Mouse (Mus musculus): ENCODE data around the gene Cfdp1. TPM values are rescaled to one million over a fixed set of nuclear protein-coding genes. Genes with fewer than 3 reads are reported as not detected.

The Cfdp1 gene
- total and polyA plus RNA-seq, 3 experiments = 26.1 to 229 (median 160) TPM

DNA sequence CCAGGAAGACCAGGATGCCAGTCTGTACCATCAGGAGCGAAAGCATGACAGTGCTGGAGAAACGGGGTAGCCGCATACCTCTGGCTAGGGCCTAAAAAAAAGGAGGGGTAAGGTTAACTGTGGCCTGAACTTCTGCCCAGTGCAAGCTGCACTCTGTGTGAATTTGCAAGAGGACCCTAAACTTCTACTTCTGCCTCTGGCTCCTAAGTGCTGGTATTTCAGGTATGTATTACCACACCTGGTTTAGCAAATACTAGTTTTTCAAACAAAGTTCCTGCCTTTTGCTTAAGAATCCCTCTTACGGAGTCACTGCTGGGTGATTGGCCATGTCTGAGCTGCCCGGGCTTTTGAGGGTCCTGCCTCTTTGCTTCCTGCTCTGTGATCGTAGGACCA, 36.8 kb upstream of the Cfdp1 start:
- H3K9me3 ChIP-seq (replicated peaks) = peaks cover 8% of the 10 kb centered on the region
- H3K4me3 ChIP-seq (ENCODE audit: low read depth, low read length) = no peak overlapping the region
- TF ChIP-seq GATA1 (IDR thresholded peaks at IDR 0.05; ENCODE audit: borderline replicate concordance, low read length) (no peak), TAL1 (conservative IDR thresholded peaks at IDR 0.05; ENCODE audit: low read depth, low read length) (no peak), CTCF (IDR thresholded peaks at IDR 0.05; ENCODE audit: low read depth, low read length) (no peak), POLR2AphosphoS5 (IDR thresholded peaks at IDR 0.05; ENCODE audit: insufficient replicate concordance, low read depth, low read length) (no peak), GATA2 (IDR thresholded peaks at IDR 0.05; ENCODE audit: borderline replicate concordance, low read depth, low read length) (no peak)
- DNase-seq (ENCODE audit: low spot score) = no peak
- no peaks in the 10 kb centered on the region for H3K36me3 ChIP-seq (replicated peaks)
- H3K4me1 ChIP-seq (ENCODE audit: insufficient read depth, low read depth, low read length) = peaks cover 6% of the 10 kb centered on the region; the same call in 1 of the 2 replicates
- peaks cover 12% of the 10 kb centered on the region; the same call in 1 of the 2 replicates for H3K27me3 ChIP-seq (ENCODE audit: insufficient read depth, low read length)
- ATAC-seq (ENCODE audit: extremely low read depth, insufficient number of reproducible peaks, low FRiP score, poor library complexity, severe bottlenecking) = no peak

DNA sequence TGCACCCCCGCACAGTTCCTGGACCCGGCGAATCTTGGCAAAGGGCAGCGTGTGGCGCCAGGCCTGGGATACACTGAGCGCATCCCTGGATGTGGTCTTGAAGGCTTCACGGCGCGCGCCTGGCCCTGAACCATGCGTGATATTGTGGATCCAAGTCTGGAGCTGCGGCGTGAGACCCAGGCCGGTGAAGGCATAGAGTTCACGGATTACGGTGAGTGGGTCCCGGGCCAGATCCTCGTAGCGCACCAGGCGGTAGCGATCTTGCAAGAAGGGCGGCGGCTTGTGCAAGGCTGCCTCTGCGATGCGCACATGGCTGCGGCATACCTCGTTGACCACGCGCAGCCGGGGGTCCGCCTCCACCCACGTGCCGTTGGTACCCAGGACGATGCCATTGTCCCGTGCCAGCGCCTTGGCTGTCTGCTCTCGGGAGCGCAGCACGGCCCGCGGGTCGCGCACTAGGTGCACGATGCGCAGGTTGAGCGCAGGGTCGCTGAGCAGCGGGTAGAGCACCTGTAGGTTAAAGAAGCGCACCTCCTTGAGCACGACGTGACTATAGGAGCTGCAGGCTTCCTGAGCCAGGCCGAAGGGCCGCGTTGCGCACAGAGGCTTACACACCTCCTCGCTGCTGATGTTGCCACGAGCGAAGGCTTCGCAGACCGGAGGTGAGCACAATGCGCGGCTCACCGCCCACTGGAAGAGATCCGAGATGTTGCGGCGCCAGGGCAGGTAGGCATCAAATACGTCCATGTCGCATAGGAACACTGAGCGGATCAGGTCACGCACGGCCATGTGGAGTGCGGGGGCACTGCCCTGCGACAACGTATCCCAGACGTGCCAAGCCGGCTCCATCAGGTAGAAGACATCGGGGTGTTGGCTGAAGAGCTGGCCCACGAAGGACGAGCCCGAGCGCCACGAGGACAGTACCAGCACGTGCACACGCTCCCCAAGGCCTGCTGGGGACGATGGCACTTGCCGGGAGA, 36.1 kb upstream of the Cfdp1 start:
- H3K4me3 ChIP-seq (ENCODE audit: low read depth, low read length) = no peak overlapping the region
- DNase-seq (ENCODE audit: low spot score) = no peak
- H3K36me3 ChIP-seq (replicated peaks) = no peaks in the 10 kb centered on the region
- no peak for ATAC-seq (ENCODE audit: extremely low read depth, insufficient number of reproducible peaks, low FRiP score, poor library complexity, severe bottlenecking)
- peaks cover 6% of the 10 kb centered on the region; the same call in 1 of the 2 replicates for H3K4me1 ChIP-seq (ENCODE audit: insufficient read depth, low read depth, low read length)
- peaks cover 8% of the 10 kb centered on the region for H3K9me3 ChIP-seq (replicated peaks)
- peaks cover 10% of the 10 kb centered on the region; the same call in 1 of the 2 replicates for H3K27me3 ChIP-seq (ENCODE audit: insufficient read depth, low read length)
- TF ChIP-seq TAL1 (conservative IDR thresholded peaks at IDR 0.05; ENCODE audit: low read depth, low read length) (no peak), CTCF (IDR thresholded peaks at IDR 0.05; ENCODE audit: low read depth, low read length) (no peak), GATA1 (IDR thresholded peaks at IDR 0.05; ENCODE audit: borderline replicate concordance, low read length) (no peak), GATA2 (IDR thresholded peaks at IDR 0.05; ENCODE audit: borderline replicate concordance, low read depth, low read length) (no peak), POLR2AphosphoS5 (IDR thresholded peaks at IDR 0.05; ENCODE audit: insufficient replicate concordance, low read depth, low read length) (no peak)

DNA sequence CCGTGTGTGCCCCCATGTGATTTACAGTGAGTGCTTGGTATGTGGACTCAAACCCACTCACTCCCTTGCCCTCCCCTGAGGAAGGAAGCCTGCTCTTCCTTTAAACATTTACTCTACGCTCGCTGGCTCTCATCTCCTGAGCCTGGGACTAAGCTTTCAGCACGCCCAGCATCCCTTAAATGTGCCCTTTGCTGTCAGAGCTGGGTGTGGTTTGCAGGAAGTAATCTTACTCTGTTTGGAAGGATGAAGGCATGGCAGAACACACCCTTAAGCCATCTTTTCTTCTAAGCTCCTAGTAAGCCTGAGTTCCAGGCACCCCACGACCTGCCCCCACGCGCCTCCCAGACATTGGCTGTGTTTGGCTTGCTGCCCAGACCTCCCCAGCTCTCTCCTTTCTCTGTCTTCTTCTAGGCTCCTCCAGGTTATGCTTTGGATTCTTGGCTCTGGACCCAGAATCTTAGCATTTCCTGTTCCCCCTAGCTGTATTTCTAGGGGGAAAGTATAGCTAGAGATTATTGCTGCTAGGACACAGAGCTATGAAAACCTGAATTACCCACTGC, 34.1 kb upstream of the Cfdp1 start:
- Histone ChIP-seq H3K4me1 (ENCODE audit: insufficient read depth, low read depth, low read length) (peaks cover 6% of the 10 kb centered on the region; the same call in 1 of the 2 replicates), H3K4me3 (ENCODE audit: low read depth, low read length) (no peak overlapping the region), H3K36me3 (replicated peaks) (no peaks in the 10 kb centered on the region), H3K27me3 (ENCODE audit: insufficient read depth, low read length) (peaks cover 10% of the 10 kb centered on the region; the same call in 1 of the 2 replicates), H3K9me3 (replicated peaks) (peaks cover 5% of the 10 kb centered on the region)
- ATAC-seq (ENCODE audit: extremely low read depth, insufficient number of reproducible peaks, low FRiP score, poor library complexity, severe bottlenecking) (no peak), DNase-seq (ENCODE audit: low spot score) (no peak)
- no peak for TF ChIP-seq CTCF (IDR thresholded peaks at IDR 0.05; ENCODE audit: low read depth, low read length)
- no peak for TF ChIP-seq GATA1 (IDR thresholded peaks at IDR 0.05; ENCODE audit: borderline replicate concordance, low read length)
- no peak for TF ChIP-seq TAL1 (conservative IDR thresholded peaks at IDR 0.05; ENCODE audit: low read depth, low read length)

DNA sequence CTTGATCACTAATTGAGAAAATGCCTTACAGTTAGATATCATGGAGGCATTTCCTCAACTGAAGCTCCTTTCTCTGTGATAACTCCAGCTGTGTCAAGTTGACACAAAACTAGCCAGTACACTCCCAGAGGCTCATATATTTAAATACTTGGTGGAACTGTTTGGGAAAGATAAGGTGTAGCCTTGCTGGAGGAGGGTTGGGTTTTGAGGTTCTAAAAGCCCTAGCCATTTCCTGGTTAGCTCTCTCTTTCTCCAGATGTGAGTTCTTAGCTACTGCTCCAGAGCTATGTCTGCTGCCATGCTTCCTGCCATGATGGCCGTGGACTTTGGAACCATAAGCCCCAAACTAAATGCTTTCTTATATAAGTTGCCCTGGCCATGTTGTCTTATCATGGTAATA, 33.4 kb upstream of the Cfdp1 start:
- TF ChIP-seq TAL1 (conservative IDR thresholded peaks at IDR 0.05; ENCODE audit: low read depth, low read length) (no peak), CTCF (IDR thresholded peaks at IDR 0.05; ENCODE audit: low read depth, low read length) (no peak), GATA1 (IDR thresholded peaks at IDR 0.05; ENCODE audit: borderline replicate concordance, low read length) (no peak), GATA2 (IDR thresholded peaks at IDR 0.05; ENCODE audit: borderline replicate concordance, low read depth, low read length) (no peak), POLR2AphosphoS5 (IDR thresholded peaks at IDR 0.05; ENCODE audit: insufficient replicate concordance, low read depth, low read length) (no peak)
- no peak overlapping the region for H3K4me3 ChIP-seq (ENCODE audit: low read depth, low read length)
- no peaks in the 10 kb centered on the region for H3K36me3 ChIP-seq (replicated peaks)
- H3K9me3 ChIP-seq (replicated peaks) = peaks cover 5% of the 10 kb centered on the region
- no peak for DNase-seq (ENCODE audit: low spot score)
- peak; percentile 28 for ATAC-seq (ENCODE audit: extremely low read depth, insufficient number of reproducible peaks, low FRiP score, poor library complexity, severe bottlenecking)
- H3K4me1 ChIP-seq (ENCODE audit: insufficient read depth, low read depth, low read length) = peaks cover 6% of the 10 kb centered on the region; the same call in 1 of the 2 replicates
- peaks cover 10% of the 10 kb centered on the region; the same call in 1 of the 2 replicates for H3K27me3 ChIP-seq (ENCODE audit: insufficient read depth, low read length)

DNA sequence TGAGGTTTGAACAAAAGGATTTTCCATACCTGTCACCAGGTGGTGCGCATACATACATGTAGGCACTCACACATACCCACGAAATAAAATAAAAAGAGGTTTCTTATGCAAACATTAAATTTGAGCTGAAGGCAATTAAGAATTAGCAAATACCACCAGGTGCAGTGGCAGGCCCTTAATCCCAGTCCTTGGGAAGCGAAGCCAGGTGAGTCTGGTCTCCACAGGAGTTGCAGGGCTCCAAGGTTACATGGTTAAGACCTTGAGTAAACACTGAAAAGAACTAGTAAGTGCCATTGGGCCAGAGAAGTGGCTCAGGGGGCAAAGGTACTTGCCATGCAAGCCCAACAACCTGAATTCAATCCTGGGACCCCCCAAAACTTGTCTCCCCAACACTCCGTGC, 29.5 kb upstream of the Cfdp1 start:
- Histone ChIP-seq H3K27me3 (ENCODE audit: insufficient read depth, low read length) (no peaks in the 10 kb centered on the region), H3K4me1 (ENCODE audit: insufficient read depth, low read depth, low read length) (peaks cover 6% of the 10 kb centered on the region; the same call in 1 of the 2 replicates), H3K36me3 (replicated peaks) (no peaks in the 10 kb centered on the region), H3K9me3 (replicated peaks) (no peaks in the 10 kb centered on the region), H3K4me3 (ENCODE audit: low read depth, low read length) (no peak overlapping the region)
- ATAC-seq (ENCODE audit: extremely low read depth, insufficient number of reproducible peaks, low FRiP score, poor library complexity, severe bottlenecking) (no peak), DNase-seq (ENCODE audit: low spot score) (no peak)
- TF ChIP-seq GATA2 (IDR thresholded peaks at IDR 0.05; ENCODE audit: borderline replicate concordance, low read depth, low read length) (no peak), CTCF (IDR thresholded peaks at IDR 0.05; ENCODE audit: low read depth, low read length) (no peak), TAL1 (conservative IDR thresholded peaks at IDR 0.05; ENCODE audit: low read depth, low read length) (no peak), GATA1 (IDR thresholded peaks at IDR 0.05; ENCODE audit: borderline replicate concordance, low read length) (no peak), POLR2AphosphoS5 (IDR thresholded peaks at IDR 0.05; ENCODE audit: insufficient replicate concordance, low read depth, low read length) (no peak)

DNA sequence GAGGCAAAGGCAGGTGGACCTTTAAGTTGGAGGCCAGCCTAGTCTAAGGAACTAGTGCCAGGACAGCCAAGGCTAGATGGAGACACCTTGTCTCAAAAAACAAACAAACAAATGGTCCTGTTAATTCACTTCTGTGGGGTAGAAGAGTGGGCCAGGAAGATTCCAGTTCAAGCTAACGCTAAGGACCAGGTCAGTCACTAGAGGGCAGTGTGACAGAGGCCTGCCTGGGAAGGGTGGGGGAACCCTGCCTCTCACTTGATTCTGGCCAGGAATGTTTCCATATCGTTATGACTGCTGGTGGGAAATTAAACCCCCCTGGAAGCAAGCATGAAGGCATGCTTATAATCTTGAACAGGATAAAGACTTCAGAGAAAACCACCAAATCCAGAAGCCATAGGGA, 27.5 kb upstream of the Cfdp1 start:
- ATAC-seq (ENCODE audit: extremely low read depth, insufficient number of reproducible peaks, low FRiP score, poor library complexity, severe bottlenecking) (no peak), DNase-seq (ENCODE audit: low spot score) (peak; percentile 38)
- no peaks in the 10 kb centered on the region for H3K27me3 ChIP-seq (ENCODE audit: insufficient read depth, low read length)
- peak; percentile 72 for TF ChIP-seq CTCF (IDR thresholded peaks at IDR 0.05; ENCODE audit: low read depth, low read length)
- no peak for TF ChIP-seq GATA2 (IDR thresholded peaks at IDR 0.05; ENCODE audit: borderline replicate concordance, low read depth, low read length)
- H3K4me1 ChIP-seq (ENCODE audit: insufficient read depth, low read depth, low read length) = peaks cover 5% of the 10 kb centered on the region
- no peaks in the 10 kb centered on the region for H3K36me3 ChIP-seq (replicated peaks)
- H3K4me3 ChIP-seq (ENCODE audit: low read depth, low read length) = no peak overlapping the region
- H3K9me3 ChIP-seq (replicated peaks) = no peaks in the 10 kb centered on the region
